Mouse (Mus musculus): ENCODE measurements at regions not wholly inside any gene's neighbourhood (a gene's known extent, or its start where the extent isn't known, plus 50 kb on each side); places are given as distances from the start of the nearest gene placed in this dataset.

DNA sequence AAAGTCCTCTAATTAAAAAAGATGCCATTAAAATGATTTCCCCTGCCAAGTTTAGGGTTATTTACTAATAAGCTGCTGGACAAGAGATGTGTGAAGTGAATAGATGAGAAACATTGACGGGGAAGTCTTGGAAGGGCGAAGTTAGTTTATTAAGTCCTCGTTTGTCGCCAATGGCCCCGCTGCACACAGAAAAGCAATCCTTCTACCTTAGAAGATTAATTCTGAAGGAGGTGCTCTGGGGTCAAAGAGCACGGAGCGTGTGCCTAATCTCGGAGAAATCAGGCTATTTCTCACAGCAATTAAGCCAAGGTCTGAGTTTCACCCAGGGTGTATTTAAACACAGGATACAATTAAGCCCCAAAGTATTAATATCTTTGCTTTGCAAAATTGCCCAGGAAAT lies 189.8 kb upstream of the Adgrl2 start:
- DNase-seq (ENCODE audit: low read depth, low spot score) = no peak

DNA sequence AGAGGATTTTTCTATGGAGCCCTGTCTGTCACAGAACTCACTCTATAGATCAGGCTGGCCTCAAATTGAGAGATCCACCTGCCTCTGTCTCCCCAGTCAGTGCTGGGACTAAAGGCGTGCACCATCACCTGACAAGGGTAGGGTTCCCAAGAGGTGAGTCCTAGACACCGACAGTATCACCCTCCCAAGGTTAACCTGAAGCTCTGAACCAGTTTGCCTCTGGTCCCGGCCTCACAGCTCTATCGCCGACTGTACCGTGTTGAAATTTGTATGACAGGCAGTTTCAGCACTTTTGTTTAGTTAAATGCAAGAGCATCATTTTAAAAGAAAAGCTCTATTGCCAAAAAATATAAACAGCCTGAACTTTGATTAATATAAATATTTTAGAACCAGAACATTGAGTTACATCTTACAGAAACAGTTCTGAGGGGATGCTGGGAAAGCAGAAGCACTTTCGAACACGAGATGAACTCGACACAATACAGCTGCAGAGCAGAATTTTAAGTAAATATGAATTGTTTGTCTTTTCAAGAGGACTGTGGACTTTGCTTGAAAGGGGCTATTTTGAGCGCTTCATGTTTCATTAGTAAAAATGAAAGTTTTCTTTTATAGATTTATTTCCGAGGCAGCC lies 189.2 kb upstream of the Adgrl2 start:
- no peak for DNase-seq (ENCODE audit: low read depth, low spot score)

DNA sequence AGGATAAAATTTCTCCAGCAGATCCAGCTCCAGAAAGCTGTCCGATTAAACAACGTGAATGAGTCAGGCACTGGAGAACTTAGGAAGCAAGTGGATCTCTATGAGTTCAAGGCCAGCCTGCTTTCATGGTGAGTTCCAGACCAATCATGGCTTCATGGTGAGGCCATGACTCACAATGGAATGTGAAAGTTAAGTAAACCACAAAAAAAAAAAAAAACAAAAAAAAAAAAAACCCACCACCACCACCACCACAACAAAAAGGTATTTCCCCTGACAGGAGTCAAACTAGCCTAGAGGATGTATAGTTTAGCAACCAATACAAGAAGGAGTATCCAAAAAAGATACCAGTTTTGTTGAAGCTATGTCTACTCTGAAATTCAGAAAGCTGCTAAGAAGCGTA lies 188.5 kb upstream of the Adgrl2 start:
- DNase-seq (ENCODE audit: low read depth, low spot score) = no peak

DNA sequence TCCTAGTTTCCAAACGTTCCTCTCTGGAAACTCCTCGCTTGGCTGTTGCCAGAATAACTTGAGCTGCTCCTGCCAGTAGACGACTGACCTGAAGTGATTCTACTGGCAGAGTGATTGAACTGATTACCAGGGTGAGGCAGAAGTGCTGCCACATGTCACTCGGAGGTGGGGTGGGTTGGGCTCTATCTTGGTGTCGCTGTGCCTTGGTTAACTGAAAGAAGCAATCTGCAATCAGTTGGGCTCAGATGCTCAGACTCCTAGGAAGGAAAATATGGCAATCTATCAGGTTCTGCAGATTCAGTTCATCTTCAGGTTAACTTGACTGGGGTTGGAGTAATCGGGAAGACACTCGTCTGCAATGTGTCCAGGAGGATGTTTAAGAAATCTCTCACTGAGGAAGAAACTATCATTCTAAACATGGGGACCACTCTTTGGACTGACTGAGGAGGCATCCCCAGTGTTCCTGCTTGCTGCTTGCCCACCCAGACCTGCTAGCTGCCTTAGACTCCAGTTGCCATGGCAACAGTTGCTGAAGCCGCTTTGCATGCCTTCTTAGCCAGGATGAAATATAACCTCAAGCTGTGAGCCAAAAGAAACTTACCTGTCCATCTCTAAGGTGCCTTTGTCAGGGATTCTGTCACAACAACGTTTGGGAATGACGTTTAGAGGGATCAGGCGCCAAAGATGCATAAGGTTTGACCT lies 184.5 kb upstream of the Adgrl2 start:
- no peak for DNase-seq (ENCODE audit: low read depth, low spot score)

DNA sequence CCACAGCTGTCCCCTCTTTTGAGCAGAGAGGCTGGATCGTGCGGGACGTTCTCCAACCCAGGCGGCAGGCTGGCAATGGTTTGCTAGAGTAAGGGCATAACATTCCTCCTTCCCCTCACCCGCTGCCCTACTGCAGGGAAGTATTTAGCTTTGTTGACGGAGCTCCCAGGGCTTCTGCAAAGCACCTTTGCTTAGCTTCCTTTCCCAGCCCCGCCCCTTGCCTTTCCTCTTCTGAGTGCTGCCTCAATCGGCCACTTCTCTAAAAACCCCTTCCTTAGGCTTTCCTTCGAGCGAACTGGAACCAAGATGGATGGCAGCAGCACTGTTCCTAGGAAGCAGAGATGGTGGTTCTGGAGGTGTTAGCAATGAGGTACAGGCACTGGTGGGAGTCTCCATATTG lies 183.2 kb upstream of the Adgrl2 start:
- DNase-seq (ENCODE audit: low read depth, low spot score) = no peak

DNA sequence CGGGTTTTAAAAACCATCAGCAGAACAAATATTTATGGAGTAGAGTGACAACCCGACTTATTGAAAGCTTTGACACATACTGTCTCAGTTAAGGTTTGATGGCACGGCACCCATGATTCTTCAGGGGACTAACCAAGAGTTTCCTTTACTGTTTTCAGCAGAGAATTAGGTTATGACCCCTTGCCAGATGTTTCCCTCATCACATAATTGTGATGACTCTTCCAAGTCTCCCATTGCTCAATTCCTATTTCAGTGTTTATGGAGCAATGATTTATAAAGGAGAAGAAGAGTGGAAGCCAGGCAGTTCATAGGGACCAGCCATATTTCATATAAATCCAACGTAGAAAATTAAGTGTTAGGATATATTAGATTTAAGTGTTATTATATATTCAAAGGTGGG lies 181.4 kb upstream of the Adgrl2 start:
- DNase-seq (ENCODE audit: low read depth, low spot score) = no peak

DNA sequence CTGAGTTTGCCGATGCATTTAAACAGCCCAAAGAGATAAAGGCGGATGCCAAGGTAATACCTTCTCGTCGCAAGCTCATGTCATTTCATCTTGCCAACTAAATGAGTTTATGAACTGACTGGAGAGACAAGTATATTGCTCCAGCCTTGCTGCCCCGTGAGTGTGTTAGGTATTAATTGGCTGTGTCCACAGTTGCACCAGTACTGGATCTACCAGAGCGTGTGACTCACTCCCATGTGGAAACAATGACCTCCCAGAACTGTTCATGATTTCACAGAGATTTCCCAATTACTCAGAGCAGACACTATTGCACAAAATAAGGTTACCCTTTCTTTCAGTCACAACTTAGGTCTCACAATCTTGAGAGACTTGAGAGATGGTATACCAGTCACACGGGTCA lies 179.8 kb upstream of the Adgrl2 start:
- DNase-seq (ENCODE audit: low read depth, low spot score) = no peak

DNA sequence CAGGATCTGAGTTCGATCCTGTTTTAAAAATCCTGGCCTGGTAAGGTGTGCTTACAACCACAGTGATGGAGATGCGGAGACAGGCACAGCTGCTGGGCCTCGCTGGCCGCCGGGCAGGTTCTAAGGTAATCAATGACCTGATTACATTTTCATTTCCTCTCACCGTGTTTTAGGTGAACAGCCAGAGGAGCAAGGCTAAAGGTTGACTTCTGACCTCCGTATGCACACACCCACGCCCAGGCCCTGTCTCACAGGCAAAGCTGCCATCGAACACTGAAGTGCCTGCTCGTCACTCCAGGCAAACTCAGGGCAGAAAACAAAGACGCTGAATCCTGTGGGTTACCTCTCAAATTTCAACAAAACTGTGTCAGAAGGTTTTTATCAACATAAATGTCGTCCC lies 179.1 kb upstream of the Adgrl2 start:
- no peak for DNase-seq (ENCODE audit: low read depth, low spot score)

DNA sequence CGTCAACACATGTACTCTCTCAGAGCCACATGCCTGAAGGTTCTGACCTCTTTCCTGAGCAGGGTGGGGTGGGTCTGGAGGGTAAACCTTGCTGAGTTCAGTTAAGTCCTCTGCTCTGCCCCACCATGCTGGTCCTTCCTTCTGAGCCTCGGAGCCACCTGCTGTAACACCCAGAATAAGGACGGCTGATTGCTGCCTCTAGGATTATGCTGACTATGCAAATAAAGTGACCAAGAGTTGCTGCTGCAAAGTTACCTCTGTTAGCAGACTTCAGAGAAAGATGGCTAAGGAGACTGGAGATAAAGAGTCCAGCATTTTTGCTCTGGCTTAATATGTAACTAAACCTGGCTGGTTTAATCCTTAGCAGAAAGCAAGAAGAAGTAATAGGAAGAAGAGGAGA lies 177.6 kb upstream of the Adgrl2 start:
- DNase-seq (ENCODE audit: low read depth, low spot score) = no peak

DNA sequence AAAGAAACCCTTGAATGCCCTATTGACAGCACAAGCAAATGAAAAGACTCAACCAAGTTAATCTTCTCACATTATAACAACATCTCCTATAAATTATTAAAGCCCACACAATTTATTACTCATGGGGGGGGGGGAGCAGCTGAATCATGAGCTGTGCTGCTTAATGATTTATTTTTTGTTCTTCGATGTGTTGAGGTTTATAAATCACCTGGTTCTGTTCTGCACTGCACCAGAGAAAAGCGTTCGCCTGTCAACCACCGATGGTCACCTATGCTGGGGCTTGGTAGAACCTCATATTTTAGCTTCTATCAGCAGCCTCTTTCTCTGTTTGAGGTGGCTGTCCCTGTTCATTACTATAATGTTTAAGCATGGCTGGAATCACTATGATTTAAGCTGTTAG lies 174.4 kb upstream of the Adgrl2 start:
- DNase-seq (ENCODE audit: low read depth, low spot score) = no peak

DNA sequence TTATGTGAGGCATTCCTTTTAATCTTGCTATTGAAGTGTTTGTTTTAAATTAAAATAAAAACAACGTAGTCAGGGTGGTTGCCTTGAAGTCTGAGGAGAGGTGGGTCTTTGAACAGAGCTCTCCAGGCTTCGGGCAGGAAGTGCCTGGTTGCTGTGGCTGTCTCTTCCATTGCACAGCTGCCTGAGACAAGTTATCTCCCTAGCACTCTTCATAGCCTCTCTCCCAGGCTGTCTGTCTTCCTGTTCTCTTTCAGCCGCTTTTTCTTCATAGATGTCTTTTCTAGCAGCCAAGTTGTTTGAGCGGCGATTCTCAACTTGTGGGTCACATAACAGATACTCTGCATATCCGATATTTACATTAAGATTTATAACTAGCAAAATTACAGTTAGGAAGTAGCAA lies 173.2 kb upstream of the Adgrl2 start:
- DNase-seq (ENCODE audit: low read depth, low spot score) = no peak

DNA sequence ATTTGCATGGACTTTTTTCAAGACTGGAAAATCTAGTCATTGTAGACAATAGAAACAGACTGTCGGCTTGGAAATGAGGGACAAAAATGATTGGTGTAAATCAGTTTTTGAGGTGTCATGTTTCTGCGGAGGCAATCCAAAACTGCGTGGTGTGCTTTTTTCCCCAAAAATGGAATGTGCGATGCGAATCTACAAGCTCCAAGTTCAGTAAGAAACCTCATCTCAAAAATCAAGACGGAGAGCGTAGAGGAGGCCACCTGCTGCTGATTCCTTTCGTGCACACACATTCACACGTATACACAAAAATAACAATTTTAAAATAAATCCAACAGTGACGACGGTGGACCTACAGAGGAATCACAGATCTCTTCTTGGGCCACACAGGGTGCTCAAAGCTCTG lies 170.5 kb upstream of the Adgrl2 start:
- DNase-seq (ENCODE audit: low read depth, low spot score) = no peak

DNA sequence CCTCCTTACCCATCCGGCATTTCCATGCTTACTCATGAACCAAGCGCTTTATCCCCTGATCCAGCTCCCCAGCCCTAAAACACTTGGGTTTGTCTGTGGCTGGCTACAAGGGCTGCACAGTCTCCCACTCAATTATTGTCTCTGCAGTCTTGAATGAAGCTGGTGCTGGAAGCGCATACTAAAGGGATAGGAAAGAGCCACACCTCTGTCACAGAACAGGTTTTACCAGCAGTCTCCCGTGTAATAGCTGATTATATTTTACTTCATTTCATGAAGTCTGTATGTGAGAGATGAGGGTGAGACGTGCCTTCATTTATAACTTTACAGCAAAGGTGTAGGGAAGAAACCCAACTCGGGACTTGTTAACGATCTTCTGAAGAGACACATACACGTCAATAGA lies 167.0 kb upstream of the Adgrl2 start:
- DNase-seq (ENCODE audit: low read depth, low spot score) = no peak

DNA sequence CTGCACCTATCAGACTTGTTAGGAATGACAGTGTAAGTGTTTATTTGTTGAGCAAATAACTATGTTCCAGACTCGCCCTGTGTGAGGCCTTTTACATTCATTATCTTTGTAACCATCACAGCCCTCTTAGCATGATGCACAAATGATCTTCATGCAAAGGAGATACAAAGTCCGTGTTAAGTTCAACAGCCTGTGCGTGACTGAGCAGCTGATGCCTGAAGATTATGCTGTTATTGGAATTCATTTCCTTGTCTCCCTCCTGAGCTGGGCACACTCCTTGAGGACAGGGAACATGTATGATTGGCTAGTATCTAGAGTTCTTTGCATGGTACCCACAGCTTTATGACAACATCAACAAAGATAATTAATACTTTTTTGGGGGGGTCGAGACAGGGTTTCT lies 162.0 kb upstream of the Adgrl2 start:
- DNase-seq (ENCODE audit: low read depth, low spot score) = no peak

DNA sequence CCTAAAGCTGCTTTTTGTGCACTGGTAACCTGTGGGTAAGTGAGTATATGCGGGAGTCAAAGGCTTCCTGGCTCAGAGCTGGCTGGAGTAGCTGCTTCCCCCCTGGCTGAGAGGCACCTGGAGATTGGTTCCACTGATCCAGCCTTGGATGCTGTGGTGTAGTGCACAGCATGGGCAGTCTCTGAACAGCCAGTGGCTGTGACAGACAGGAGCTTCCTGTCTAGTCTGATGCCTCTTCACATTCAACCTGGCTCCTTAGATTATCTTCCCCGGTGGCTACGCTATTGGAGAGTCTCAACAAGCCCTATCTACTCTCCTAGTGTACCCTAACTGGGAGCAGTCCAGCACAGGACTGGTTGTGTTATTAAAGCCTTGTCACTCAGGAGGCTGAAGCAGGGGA lies 160.4 kb upstream of the Adgrl2 start:
- no peak for DNase-seq (ENCODE audit: low read depth, low spot score)

DNA sequence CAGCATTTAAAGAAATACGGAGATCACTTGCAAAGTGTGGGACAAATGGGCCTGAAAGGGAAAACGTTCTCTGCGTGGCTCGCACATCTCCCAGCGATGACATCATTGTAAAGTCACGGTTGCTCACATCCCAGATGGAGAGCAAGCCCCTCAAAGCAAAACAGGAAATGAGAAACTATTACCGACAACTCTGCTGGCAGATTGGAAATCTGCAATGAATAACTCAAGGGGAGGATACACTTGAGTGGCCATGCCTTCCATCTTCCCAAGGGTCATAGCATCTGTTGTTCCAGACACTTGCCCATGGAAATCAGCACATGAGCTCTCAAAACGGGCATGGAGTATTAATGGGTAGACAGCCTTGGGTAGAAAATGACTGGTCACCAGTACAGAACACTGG lies 158.3 kb upstream of the Adgrl2 start:
- no peak for DNase-seq (ENCODE audit: low read depth, low spot score)

DNA sequence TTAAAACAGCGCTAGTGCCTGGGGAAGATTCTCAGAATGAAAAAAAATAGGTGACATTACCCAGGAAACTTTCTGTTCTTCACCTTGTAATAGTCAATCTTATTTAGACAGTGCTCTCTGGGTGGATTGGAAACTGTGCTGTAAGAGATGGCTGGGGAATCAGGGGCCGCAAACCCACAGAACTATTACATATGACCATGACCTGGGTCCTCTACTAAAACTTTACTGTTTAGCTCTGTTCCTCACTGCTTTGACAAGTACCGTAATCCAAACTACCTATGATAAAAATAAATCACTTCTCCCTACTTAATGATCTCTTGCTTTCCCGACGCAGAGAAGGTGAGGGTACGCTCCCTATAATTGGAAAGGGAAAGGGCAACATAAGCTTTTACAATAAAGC lies 157.6 kb upstream of the Adgrl2 start:
- DNase-seq (ENCODE audit: low read depth, low spot score) = no peak

DNA sequence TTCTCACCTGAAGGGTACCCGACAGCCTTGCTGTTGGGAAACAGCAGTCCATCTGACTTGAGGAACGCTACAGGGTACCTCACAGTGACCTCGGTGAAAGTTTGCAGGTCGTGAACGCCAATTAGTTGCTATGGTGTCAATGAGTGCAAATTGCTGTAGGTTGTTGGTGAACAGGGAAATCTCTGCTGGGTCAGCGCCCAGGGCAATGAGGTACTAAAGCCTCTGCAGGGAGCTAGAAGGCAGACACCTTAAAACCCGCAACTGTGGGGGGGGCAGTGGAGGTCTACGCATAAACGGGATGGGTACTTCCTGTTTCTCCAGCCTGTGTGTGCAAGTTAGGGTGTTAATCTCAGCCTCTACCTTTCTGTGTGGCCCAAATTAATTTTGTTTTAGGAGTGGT lies 156.3 kb upstream of the Adgrl2 start:
- no peak for DNase-seq (ENCODE audit: low read depth, low spot score)

DNA sequence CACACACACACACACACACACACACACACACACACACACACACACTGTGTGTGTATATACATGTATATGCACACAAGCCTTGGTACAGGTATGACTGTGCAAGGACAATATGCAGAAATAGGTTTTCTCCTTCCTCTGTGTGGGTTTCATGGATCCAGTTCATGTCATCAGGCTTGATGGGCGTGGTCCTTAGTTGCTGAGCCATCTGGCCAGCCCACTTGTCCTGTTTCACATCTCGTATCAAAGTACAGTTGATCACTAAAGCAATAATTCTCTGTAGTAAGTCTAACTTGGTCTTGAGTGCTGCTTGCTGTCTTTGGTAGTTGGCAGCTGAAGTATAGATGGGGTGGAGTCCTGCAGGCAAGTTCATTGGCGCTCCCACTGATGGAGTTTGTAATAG lies 150.1 kb upstream of the Adgrl2 start:
- DNase-seq (ENCODE audit: low read depth, low spot score) = no peak

DNA sequence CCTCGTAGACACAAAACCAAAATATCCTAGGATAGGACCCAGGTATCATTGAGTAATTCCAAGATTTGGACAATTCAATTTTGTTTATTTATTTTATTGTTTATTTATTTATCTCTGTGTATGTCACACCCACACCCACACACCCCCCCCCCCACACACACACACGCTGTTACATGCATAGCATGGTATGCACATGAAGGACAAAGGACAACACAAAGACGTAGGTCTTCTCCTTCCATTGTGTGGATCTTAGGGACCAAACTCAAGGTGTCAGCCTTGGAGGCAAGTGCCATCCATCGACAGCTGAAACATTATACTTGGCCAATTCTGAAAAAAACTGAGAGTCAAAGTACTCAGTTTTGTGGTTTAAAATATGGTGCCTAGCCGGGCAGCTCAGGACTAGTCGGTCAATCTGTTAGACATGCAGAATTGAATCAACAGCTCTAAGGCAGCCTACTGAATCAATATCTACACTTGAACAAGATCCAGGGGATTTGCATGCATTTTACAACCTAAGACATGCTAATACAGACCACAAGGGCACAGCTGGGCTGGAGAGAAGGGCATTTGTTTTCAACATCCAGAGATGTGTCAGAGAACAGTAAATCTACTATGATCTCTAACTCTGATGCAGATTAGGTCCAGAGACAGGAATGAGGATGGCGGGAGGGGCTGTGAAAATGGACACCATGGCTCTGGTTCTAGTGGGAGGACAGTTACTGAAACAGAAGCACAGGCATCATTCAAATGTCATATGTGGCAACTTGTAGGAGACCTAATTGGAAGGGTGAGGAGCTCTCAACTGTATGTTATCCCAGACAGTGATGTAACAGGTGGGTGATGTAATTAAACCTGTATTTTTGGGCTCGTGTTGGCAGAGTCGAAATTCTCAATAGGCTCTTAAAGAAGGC lies 143.9 kb upstream of the Adgrl2 start:
- no peak for DNase-seq (ENCODE audit: low read depth, low spot score)

DNA sequence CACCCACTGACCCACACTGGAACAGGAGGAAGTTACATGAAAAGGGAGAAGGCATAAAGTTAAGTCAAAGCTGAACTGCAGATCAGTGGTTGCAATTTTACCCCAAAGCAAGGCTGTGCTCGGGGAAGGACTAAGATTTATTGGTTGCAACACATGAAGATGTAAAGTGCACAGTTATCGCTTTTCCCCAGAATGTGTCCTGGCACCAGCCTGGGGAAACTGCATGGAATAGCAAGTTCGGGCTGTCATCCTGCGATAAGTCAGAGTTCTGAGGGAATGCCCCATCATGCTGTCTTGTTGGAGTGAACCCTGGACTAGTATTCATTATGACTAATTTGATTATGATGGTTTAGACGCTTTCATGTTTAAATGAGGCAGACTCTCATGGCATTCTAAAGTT lies 128.5 kb upstream of the Adgrl2 start:
- no peak for DNase-seq (ENCODE audit: low read depth, low spot score)

DNA sequence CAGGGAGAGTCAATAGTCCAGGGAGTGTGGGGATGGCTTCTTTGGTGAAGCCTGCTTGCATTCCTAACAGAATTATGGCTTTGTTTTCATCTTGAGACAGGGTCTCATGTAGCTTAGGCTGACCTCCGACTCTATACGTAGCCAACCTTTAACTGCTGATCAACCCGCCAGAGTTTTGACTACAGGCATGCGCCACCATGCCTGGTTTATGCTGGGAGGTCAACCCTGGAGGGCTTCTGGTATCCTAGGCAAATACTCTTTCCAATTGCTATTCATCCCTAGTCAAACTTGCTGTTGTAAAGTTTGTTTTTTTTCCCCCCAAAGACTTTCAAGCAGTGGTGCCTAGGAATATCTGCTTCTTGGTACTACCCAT lies 127.3 kb upstream of the Adgrl2 start:
- DNase-seq (ENCODE audit: low read depth, low spot score) = no peak
